Mouse (Mus musculus) heart, embryonic 11.5 days (tissue): ENCODE data around the gene Magea3. TPM values are rescaled to one million over a fixed set of nuclear protein-coding genes. Genes with fewer than 3 reads are reported as not detected.
"Not testable (repeated sequence)": the region's sequence is repeated elsewhere in the genome, so short reads cannot be mapped to it uniquely, and the experiment has no call there.

Experiments
- ATAC-seq: fragments of 200-750 bp; cut with Nextera tagmentation; replicated peaks from 2 replicates; pipeline ENCODE4 v1.8.0; 2017; ENCODE audit warnings: moderate library complexity; ENCODE audit not compliant: insufficient number of reproducible peaks, low FRiP score, low TSS enrichment
- H3K27ac ChIP-seq: fragments of 300-500 bp; sonication (generic); 2 replicates; pipeline ENCODE4 v1.5.1; 2014; ENCODE audit warnings: mild to moderate bottlenecking, low read depth, low read length
- H3K27me3 ChIP-seq: fragments of 300-500 bp; sonication (generic); 2 replicates; pipeline ENCODE4 v1.6.1; 2014; ENCODE audit warnings: mild to moderate bottlenecking, low read length, mixed read lengths; ENCODE audit not compliant: control insufficient read depth, insufficient read depth
- H3K36me3 ChIP-seq: fragments of 300-500 bp; sonication (generic); 2 replicates; pipeline ENCODE4 v1.6.1; 2014; ENCODE audit warnings: mild to moderate bottlenecking, low read length, moderate library complexity, mixed read lengths; ENCODE audit not compliant: control insufficient read depth, insufficient read depth
- H3K4me1 ChIP-seq: fragments of 300-500 bp; sonication (generic); 2 replicates; pipeline ENCODE4 v1.6.1; 2014; ENCODE audit warnings: low read length; ENCODE audit not compliant: control insufficient read depth, insufficient read depth
- H3K4me2 ChIP-seq: fragments of 300-500 bp; sonication (generic); 2 replicates; pipeline ENCODE4 v1.6.1; 2014; ENCODE audit warnings: mild to moderate bottlenecking, moderate library complexity
- H3K4me3 ChIP-seq: fragments of 300-500 bp; sonication (generic); 2 replicates; pipeline ENCODE4 v1.5.1; 2014; ENCODE audit warnings: low read depth, low read length
- H3K9ac ChIP-seq: fragments of 300-500 bp; sonication (generic); 2 replicates; pipeline ENCODE4 v1.6.1; 2014; ENCODE audit warnings: mild to moderate bottlenecking, low read depth, low read length, moderate library complexity
- H3K9me3 ChIP-seq: fragments of 300-500 bp; sonication (generic); replicated peaks from 2 replicates; pipeline ENCODE4 v1.6.1; 2016; ENCODE audit warnings: low read length; ENCODE audit not compliant: control insufficient read depth
- WGBS: fragments of 180-500 bp; shearing (Covaris S2); extraction: QIAGEN DNeasy Blood & Tissue Kit; methylation state at CpG from one replicate; pipeline ENCODE4 v1.1.7; 2014; ENCODE audit not compliant: insufficient replicate concordance; 5-methylcytosine and 5-hydroxymethylcytosine counted together
- polyA plus RNA-seq: library from polyadenylated mRNA; unstranded; fragments of >200 nt; fragmentation: Nextera tagmentation; extraction: Ambion mirVana; gene quantifications from 2 replicates; pipeline ENCODE4 v1.2.1, GENCODE M21; 2014

The Magea3 gene
- polyA plus RNA-seq = not detected in 2 replicates

DNA sequence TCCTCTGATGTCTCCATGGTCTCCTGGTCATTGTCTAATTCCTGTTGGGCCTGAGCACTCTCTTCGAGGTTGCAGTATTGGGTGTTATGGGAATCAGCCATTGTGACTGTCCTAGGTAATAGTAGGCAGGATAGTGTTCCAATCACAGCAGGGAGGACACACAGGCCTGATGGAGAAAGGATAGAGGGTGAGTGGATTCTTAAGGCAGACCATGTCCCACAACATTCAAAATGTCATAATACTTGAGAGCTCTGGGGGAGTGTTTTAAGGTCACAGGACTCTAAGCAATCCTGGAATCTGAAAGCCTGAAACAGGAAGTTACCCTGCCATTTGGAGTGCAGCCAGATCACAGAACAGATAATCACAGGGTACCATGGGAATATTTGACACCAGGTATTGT is at the start of gene Magea3:
Magea3 (minus strand) TSS at position 101 of the 400 bp plus-strand sequence.
- not testable (repeated sequence) for H3K9me3 ChIP-seq, H3K4me1 ChIP-seq, H3K9ac ChIP-seq, H3K4me2 ChIP-seq, H3K27me3 ChIP-seq, H3K27ac ChIP-seq, H3K36me3 ChIP-seq, H3K4me3 ChIP-seq, ATAC-seq
- WGBS = 38% methylated on average over 1 of the region's 1 CpGs

DNA sequence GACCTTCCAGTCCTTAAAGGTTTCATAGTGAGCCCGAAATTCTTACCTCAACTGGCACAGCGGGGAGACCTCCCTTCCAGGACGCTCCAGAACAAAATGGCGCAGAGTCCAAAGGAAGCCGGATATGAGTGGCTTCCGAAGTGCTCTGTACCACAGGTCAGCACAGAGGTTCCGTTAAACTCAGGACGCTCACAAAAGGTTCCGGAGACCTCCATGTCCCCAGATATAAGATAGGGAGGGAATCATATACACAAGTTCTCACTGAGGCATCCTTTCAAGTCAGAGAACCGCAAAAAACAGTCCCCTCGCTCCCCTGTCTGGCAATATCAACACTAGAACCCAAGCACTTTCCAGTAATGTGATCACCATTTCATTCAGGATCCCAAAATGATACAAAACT is 46.4 kb upstream of the Magea3 start, which contains the start of gene Magea8:
Magea8 (minus strand) TSS at position 101 of the 400 bp plus-strand sequence.
- not testable (repeated sequence) for H3K4me3 ChIP-seq, H3K27ac ChIP-seq, H3K4me2 ChIP-seq, H3K4me1 ChIP-seq, H3K27me3 ChIP-seq, H3K9ac ChIP-seq, ATAC-seq, H3K36me3 ChIP-seq, H3K9me3 ChIP-seq
- 82% methylated on average over 11 of the region's 11 CpGs for WGBS

DNA sequence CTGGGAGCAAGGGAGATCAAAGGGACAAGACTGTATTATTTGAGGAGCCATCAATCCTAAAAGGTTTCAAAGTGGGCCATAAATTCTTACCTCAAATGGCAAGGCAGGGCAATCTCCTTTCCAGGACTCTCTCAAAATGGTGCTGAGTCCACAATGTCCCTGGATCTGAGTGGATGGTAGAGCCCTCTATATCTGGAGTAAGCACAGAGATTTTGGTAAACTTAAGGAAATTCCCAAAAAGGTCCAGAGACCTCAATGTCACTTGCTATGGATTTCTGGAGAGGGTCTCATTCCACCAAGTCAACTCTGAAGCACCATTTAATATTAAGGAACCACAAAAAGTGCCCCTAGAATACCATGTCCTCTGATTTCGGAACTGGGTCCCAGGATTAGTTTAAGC is 13.4 kb downstream of the Magea3 start, which contains the start of gene Magea6:
Magea6 (minus strand) TSS at position 101 of the 400 bp plus-strand sequence.
- not testable (repeated sequence) for H3K4me2 ChIP-seq, H3K27ac ChIP-seq, H3K4me1 ChIP-seq, H3K9ac ChIP-seq, H3K4me3 ChIP-seq, H3K9me3 ChIP-seq, H3K36me3 ChIP-seq, H3K27me3 ChIP-seq, ATAC-seq
- WGBS = 72% methylated on average over 1 of the region's 1 CpGs

Other genes with a start within 250 kb of the Magea3 start
- gene Cldn34b1, start 59.2 kb downstream of the Magea3 start, polyA plus RNA-seq = not detected in 2 replicates
- gene Magea6, start 13.5 kb downstream of the Magea3 start, polyA plus RNA-seq = not detected in 2 replicates
- gene Magea8, start 46.3 kb upstream of the Magea3 start, polyA plus RNA-seq = not detected in 2 replicates
- not detected in 2 replicates for gene Magea5, start 113.6 kb upstream of the Magea3 start, polyA plus RNA-seq
- gene Magea1, start 140.3 kb upstream of the Magea3 start, polyA plus RNA-seq = not detected in 2 replicates
- not detected in 2 replicates for gene Magea2, start 144.2 kb upstream of the Magea3 start, polyA plus RNA-seq
- not detected in 2 replicates for gene Cldn34b2, start 178.9 kb upstream of the Magea3 start, polyA plus RNA-seq